Mouse (Mus musculus): ENCODE data around the gene Fam118b. TPM values are rescaled to one million over a fixed set of nuclear protein-coding genes. Genes with fewer than 3 reads are reported as not detected.
A peak's percentile ranks its signal among the peaks of the same experiment; 100 is the strongest.

The Fam118b gene
- polyA plus RNA-seq, 1 experiment = 11.4 TPM

DNA sequence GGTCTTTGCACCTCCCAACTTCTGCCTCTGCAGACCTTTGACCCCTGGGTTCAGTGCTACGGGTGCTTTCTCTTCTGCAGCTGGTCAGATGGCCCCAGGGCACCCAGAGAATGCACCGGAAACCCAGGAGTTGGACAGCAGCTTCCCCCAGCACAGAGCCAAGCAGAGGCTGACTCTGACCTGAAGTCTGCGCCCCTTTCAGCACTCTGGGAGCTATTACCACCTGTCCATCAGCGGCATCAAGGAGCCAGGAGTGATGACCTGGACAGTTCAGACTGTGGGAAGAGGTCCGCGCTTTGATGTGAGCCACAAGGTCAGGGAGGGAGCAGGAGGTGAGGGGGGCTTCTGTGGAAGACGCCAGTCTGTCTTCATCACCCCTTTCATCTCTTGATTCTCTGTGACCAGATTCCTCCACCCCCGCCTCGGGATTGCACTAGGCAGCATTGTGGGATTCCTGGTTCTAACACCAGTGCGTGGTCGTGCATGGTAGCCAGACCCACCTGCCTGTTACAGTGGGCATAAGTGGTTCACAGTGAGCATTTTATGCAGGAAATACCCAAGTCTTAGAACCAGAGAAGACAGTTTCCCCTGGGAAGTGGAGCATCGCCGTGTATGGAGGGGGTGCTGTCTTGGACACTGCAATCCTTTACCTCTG is 15.9 kb upstream of the Fam118b start:
- WGBS = 73% methylated on average over 13 of the region's 13 CpGs
- H3K36me3 ChIP-seq (ENCODE audit: control insufficient read depth, insufficient read depth, low read length) = no peaks in the 10 kb centered on the region
- no peak for TF ChIP-seq CTCF (conservative IDR thresholded peaks at IDR 0.05; ENCODE audit: insufficient read depth, insufficient read length, low read depth, low read length)
- no peak for TF ChIP-seq POLR2A (IDR thresholded peaks at IDR 0.05; ENCODE audit: low read depth, low read length)
- H3K4me1 ChIP-seq (ENCODE audit: control insufficient read depth, insufficient read depth, low read length) = no peaks in the 10 kb centered on the region
- peak; percentile 27 for DNase-seq
- H3K4me3 ChIP-seq (ENCODE audit: insufficient read depth, low read depth, low read length) = no peak overlapping the region
- H3K27me3 ChIP-seq (replicated peaks; ENCODE audit: control insufficient read depth, insufficient read depth, low read length) = no peaks in the 10 kb centered on the region
- no peak overlapping the region for H3K27ac ChIP-seq (ENCODE audit: insufficient read depth, low read depth, low read length)

DNA sequence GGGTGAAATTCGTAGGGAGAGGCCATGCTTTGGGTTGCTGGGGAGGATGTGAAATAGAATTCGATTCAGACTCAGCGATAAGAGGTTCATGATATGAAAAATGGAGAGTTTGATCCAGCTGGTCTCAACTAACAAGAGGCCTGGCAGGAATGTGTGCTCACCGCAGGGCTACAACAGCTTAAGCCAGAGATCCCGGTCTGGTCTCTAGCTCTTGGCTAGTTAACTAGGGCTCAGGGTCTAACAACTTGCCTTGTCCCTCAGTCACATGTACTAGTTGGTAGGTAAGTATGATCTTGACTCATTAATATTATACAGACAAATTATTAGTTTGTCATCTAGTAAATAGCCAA is 15.2 kb upstream of the Fam118b start:
- H3K4me1 ChIP-seq (ENCODE audit: control insufficient read depth, insufficient read depth, low read length) = no peaks in the 10 kb centered on the region
- H3K27me3 ChIP-seq (replicated peaks; ENCODE audit: control insufficient read depth, insufficient read depth, low read length) = no peaks in the 10 kb centered on the region
- no peak overlapping the region for H3K4me3 ChIP-seq (ENCODE audit: insufficient read depth, low read depth, low read length)
- DNase-seq = no peak
- H3K27ac ChIP-seq (ENCODE audit: insufficient read depth, low read depth, low read length) = no peak overlapping the region
- H3K36me3 ChIP-seq (ENCODE audit: control insufficient read depth, insufficient read depth, low read length) = no peaks in the 10 kb centered on the region
- TF ChIP-seq POLR2A (IDR thresholded peaks at IDR 0.05; ENCODE audit: low read depth, low read length) = no peak
- no peak for TF ChIP-seq CTCF (conservative IDR thresholded peaks at IDR 0.05; ENCODE audit: insufficient read depth, insufficient read length, low read depth, low read length)
- WGBS = 60% methylated on average over 5 of the region's 5 CpGs

DNA sequence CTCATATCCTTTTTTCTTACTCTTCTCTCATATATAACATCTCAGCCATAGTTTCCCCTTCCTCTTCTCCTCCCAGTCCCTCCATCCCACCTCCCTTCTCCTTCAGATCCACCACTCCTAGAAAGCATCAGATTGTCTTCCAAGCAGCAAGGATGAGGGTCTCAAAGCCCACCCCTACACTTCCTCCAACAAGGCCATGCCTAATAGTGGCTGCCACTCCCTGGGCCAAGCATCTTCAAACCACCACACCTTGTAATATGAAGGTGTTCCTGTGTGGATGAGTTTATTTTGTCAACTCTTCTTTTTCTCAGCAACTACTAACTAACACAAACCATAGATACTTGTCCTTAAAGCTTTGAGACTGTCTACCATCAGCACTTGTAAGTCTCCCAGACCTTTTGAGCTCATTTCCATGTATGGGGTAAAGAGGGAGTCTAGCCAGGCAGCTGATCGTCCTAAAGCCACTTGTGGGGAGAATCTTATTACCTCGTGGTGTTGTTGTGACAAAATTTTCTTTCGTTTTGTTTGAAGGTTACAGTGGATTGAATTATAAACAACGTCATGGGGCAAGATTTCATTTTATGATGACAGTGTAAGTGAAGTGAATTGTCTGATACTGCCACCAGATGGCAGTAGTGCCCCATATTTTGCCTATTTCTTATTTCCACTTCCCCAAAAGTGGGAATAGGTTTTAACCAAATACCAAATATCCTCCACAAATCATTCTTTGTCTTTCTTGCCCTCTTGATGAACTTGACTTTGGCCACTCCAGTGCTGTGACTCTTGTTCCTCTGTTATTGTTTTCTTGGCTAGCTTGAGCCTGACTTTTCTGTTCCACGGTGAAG is 14.6 kb upstream of the Fam118b start:
- H3K27ac ChIP-seq (ENCODE audit: insufficient read depth, low read depth, low read length) = no peak overlapping the region
- 12% methylated on average over 5 of the region's 5 CpGs for WGBS
- peak; percentile 71 for DNase-seq
- H3K4me3 ChIP-seq (ENCODE audit: insufficient read depth, low read depth, low read length) = no peak overlapping the region
- no peaks in the 10 kb centered on the region for H3K4me1 ChIP-seq (ENCODE audit: control insufficient read depth, insufficient read depth, low read length)
- H3K27me3 ChIP-seq (replicated peaks; ENCODE audit: control insufficient read depth, insufficient read depth, low read length) = no peaks in the 10 kb centered on the region
- H3K36me3 ChIP-seq (ENCODE audit: control insufficient read depth, insufficient read depth, low read length) = no peaks in the 10 kb centered on the region
- no peak for TF ChIP-seq POLR2A (IDR thresholded peaks at IDR 0.05; ENCODE audit: low read depth, low read length)
- TF ChIP-seq CTCF (conservative IDR thresholded peaks at IDR 0.05; ENCODE audit: insufficient read depth, insufficient read length, low read depth, low read length) = peak; percentile 38; the same call in 1 of the 2 replicates

DNA sequence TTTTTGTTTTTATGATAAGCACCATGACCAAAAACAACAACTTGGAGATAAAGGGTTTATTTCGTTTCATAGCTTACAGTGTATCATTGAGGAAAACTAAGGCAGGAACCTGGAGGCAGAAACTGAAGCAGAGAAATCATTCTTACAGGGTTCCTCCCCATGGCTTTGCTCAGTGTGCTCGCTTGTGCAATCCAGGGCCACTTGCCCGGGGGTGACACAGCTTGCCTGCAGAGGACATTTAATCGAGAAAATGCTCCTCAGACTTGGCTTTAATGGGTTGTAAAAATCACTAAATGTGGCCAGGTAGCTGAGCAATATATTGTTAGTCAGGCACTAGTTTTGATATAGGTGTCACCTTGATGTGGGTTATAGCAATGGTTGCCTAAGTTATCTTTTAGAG is 10.8 kb upstream of the Fam118b start:
- H3K27me3 ChIP-seq (replicated peaks; ENCODE audit: control insufficient read depth, insufficient read depth, low read length) = no peaks in the 10 kb centered on the region
- no peak for TF ChIP-seq CTCF (conservative IDR thresholded peaks at IDR 0.05; ENCODE audit: insufficient read depth, insufficient read length, low read depth, low read length)
- no peak for TF ChIP-seq POLR2A (IDR thresholded peaks at IDR 0.05; ENCODE audit: low read depth, low read length)
- H3K4me1 ChIP-seq (ENCODE audit: control insufficient read depth, insufficient read depth, low read length) = no peaks in the 10 kb centered on the region
- peaks cover 2% of the 10 kb centered on the region for H3K36me3 ChIP-seq (ENCODE audit: control insufficient read depth, insufficient read depth, low read length)
- DNase-seq = no peak
- WGBS = 90% methylated on average over 4 of the region's 4 CpGs
- no peak overlapping the region for H3K4me3 ChIP-seq (ENCODE audit: insufficient read depth, low read depth, low read length)
- H3K27ac ChIP-seq (ENCODE audit: insufficient read depth, low read depth, low read length) = no peak overlapping the region

DNA sequence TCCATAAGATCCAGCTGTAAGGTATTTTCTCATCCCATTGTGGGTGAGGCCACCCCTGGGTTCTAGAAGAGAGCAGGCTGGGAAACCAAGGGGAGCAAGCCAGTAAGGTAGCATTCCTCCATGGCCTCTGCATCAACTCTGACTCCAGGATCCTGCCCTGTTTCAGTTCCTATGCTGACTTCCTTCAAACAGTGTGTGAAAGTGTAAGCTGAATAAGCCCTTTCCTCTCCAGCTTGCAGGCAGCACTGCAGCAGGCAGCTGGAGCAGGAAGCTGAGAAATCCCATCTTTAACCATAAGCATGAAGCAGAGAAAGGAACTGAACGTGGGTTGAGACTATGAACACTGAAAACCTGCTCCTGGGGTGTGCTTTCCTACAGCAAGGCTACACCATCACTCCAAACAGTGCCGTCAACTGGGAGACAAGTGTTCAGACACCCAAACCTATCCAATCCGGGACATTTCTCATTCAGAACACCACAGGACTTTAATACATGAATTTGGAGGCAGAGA is 10.3 kb upstream of the Fam118b start:
- Histone ChIP-seq H3K4me3 (ENCODE audit: insufficient read depth, low read depth, low read length) (no peak overlapping the region), H3K4me1 (ENCODE audit: control insufficient read depth, insufficient read depth, low read length) (no peaks in the 10 kb centered on the region), H3K27ac (ENCODE audit: insufficient read depth, low read depth, low read length) (no peak overlapping the region), H3K36me3 (ENCODE audit: control insufficient read depth, insufficient read depth, low read length) (peaks cover 4% of the 10 kb centered on the region), H3K27me3 (replicated peaks; ENCODE audit: control insufficient read depth, insufficient read depth, low read length) (no peaks in the 10 kb centered on the region)
- TF ChIP-seq CTCF (conservative IDR thresholded peaks at IDR 0.05; ENCODE audit: insufficient read depth, insufficient read length, low read depth, low read length) (no peak), POLR2A (IDR thresholded peaks at IDR 0.05; ENCODE audit: low read depth, low read length) (no peak)
- WGBS = 81% methylated on average over 3 of the region's 3 CpGs
- DNase-seq = no peak

DNA sequence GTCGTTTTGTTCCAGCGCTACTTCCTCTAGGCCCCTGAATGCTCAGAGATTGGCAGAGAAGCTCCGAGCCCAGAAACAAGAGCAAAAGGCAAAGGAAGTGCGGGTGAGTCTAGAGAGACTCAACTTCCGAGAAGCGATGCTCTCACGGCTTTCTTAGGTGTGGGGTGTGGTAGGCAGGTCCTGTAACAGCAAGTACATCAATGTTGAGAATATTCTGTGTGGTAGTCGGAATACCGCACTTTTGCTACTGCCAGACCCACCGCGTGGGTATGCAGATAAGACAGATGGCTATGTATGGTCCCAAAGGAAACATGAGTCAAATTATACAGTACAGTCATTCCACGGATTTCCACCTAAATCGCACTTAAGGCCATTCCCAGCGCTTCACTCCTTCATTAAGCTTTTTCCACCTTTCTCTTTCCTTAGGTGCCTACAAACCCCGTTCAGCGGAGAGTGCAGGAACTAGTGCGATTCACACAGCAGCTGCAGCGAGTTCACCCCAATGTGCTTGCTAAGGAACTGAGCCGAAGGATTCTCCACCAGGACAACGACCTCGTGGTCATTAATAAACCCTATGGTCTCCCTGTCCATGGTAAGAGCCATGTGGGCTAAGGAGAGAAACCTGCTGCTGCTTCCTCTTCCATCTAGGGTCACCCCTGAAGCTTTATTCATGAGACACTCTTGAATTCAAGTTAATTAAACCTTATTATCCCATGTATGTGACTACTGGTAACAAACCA is 541 bp upstream of the Fam118b start:
- TF ChIP-seq POLR2A (IDR thresholded peaks at IDR 0.05; ENCODE audit: low read depth, low read length) = no peak
- TF ChIP-seq CTCF (conservative IDR thresholded peaks at IDR 0.05; ENCODE audit: insufficient read depth, insufficient read length, low read depth, low read length) = no peak
- H3K27me3 ChIP-seq (replicated peaks; ENCODE audit: control insufficient read depth, insufficient read depth, low read length) = no peaks in the 10 kb centered on the region
- H3K4me1 ChIP-seq (ENCODE audit: control insufficient read depth, insufficient read depth, low read length) = peaks cover 5% of the 10 kb centered on the region; the same call in 1 of the 2 replicates
- 1% methylated on average over 21 of the region's 21 CpGs for WGBS
- H3K36me3 ChIP-seq (ENCODE audit: control insufficient read depth, insufficient read depth, low read length) = peaks cover 2% of the 10 kb centered on the region; the same call in 1 of the 2 replicates
- no peak overlapping the region for H3K27ac ChIP-seq (ENCODE audit: insufficient read depth, low read depth, low read length)
- H3K4me3 ChIP-seq (ENCODE audit: insufficient read depth, low read depth, low read length) = peak overlapping the region; percentile 72
- DNase-seq = no peak
